Mouse (Mus musculus): Measurements from ENCODE around the gene Ccdc88c. TPM values are rescaled to one million over a fixed set of nuclear protein-coding genes. Genes with fewer than 3 reads are reported as not detected.
A peak's percentile ranks its signal among the peaks of the same experiment; 100 is the strongest.

The Ccdc88c gene
- polyA plus RNA-seq, 1 experiment from 2014 or later: 2.3 TPM

- Histone ChIP-seq H3K9me3 (replicated peaks) (no peaks in the 10 kb centered on the region), H3K4me1 (replicated peaks) (peaks cover 11% of the 10 kb centered on the region), H3K4me2 (no peak overlapping the region), H3K36me3 (no peaks in the 10 kb centered on the region), H3K27me3 (replicated peaks) (peaks cover 40% of the 10 kb centered on the region), H3K27ac (ENCODE audit: poor library complexity, severe bottlenecking) (no peak overlapping the region), H3K9ac (no peak overlapping the region), H3K4me3 (no peak overlapping the region)
- 81% methylated on average over 10 of the region's 10 CpGs for WGBS
- no peak for ATAC-seq (ENCODE audit: insufficient number of reproducible peaks, low FRiP score)
These were observed 43.6 kb downstream of the Ccdc88c start for GRCm38 (mm10) chr12:100985050-100985792.

GRCm38 (mm10) chr12:100983565-100983964 is 45.3 kb downstream of the Ccdc88c start:
- 89% methylated on average over 11 of the region's 11 CpGs for WGBS
- Histone ChIP-seq H3K9ac (no peak overlapping the region), H3K4me1 (replicated peaks) (peaks cover 11% of the 10 kb centered on the region), H3K36me3 (no peaks in the 10 kb centered on the region), H3K4me3 (no peak overlapping the region), H3K27ac (ENCODE audit: poor library complexity, severe bottlenecking) (no peak overlapping the region), H3K4me2 (no peak overlapping the region), H3K27me3 (replicated peaks) (peaks cover 31% of the 10 kb centered on the region), H3K9me3 (replicated peaks) (no peaks in the 10 kb centered on the region)
- ATAC-seq (ENCODE audit: insufficient number of reproducible peaks, low FRiP score): no peak

- Histone ChIP-seq H3K4me1 (replicated peaks) (peaks cover 11% of the 10 kb centered on the region), H3K27ac (ENCODE audit: poor library complexity, severe bottlenecking) (no peak overlapping the region), H3K36me3 (no peaks in the 10 kb centered on the region), H3K9ac (no peak overlapping the region), H3K4me2 (peak overlapping the region; percentile 9; the same call in 1 of the 2 replicates), H3K9me3 (replicated peaks) (no peaks in the 10 kb centered on the region), H3K27me3 (replicated peaks) (peaks cover 22% of the 10 kb centered on the region), H3K4me3 (no peak overlapping the region)
- 43% methylated on average over 8 of the region's 8 CpGs for WGBS
- ATAC-seq (ENCODE audit: insufficient number of reproducible peaks, low FRiP score): 0 out of 2 replicates have a peak, but pooled peaks have one; percentile 39
These were observed 46.6 kb downstream of the Ccdc88c start for GRCm38 (mm10) chr12:100982217-100982616.

GRCm38 (mm10) chr12:100980551-100981008 is 48.3 kb downstream of the Ccdc88c start:
- Histone ChIP-seq H3K36me3 (no peaks in the 10 kb centered on the region), H3K27ac (ENCODE audit: poor library complexity, severe bottlenecking) (no peak overlapping the region), H3K4me1 (replicated peaks) (peaks cover 11% of the 10 kb centered on the region), H3K4me2 (no peak overlapping the region), H3K27me3 (replicated peaks) (peaks cover 26% of the 10 kb centered on the region), H3K9ac (no peak overlapping the region), H3K4me3 (no peak overlapping the region), H3K9me3 (replicated peaks) (no peaks in the 10 kb centered on the region)
- ATAC-seq (ENCODE audit: insufficient number of reproducible peaks, low FRiP score): no peak
- 85% methylated on average over 9 of the region's 9 CpGs for WGBS

GRCm38 (mm10) chr12:100979616-100980015 is 49.2 kb downstream of the Ccdc88c start:
- Histone ChIP-seq H3K4me3 (no peak overlapping the region), H3K9me3 (replicated peaks) (no peaks in the 10 kb centered on the region)

GRCm38 (mm10) chr12:100977958-100978725 is 50.7 kb downstream of the Ccdc88c start:
- Histone ChIP-seq H3K36me3 (no peaks in the 10 kb centered on the region), H3K9ac (no peak overlapping the region), H3K9me3 (replicated peaks) (no peaks in the 10 kb centered on the region), H3K4me3 (no peak overlapping the region), H3K27me3 (replicated peaks) (peaks cover 18% of the 10 kb centered on the region), H3K27ac (ENCODE audit: poor library complexity, severe bottlenecking) (no peak overlapping the region), H3K4me1 (replicated peaks) (peaks cover 22% of the 10 kb centered on the region), H3K4me2 (no peak overlapping the region)
- 64% methylated on average over 15 of the region's 15 CpGs for WGBS
- ATAC-seq (ENCODE audit: insufficient number of reproducible peaks, low FRiP score): no peak

More at GRCm38 (mm10) chr12:100979616-100980015, 49.2 kb downstream of the Ccdc88c start:
- WGBS: 86% methylated on average over 5 of the region's 5 CpGs
- Histone ChIP-seq H3K4me2 (no peak overlapping the region), H3K4me1 (replicated peaks) (peaks cover 11% of the 10 kb centered on the region), H3K27me3 (replicated peaks) (peaks cover 29% of the 10 kb centered on the region), H3K9ac (no peak overlapping the region), H3K27ac (ENCODE audit: poor library complexity, severe bottlenecking) (no peak overlapping the region), H3K36me3 (no peaks in the 10 kb centered on the region)
- no peak for ATAC-seq (ENCODE audit: insufficient number of reproducible peaks, low FRiP score)

GRCm38 (mm10) chr12:100977551-100977950 is 51.3 kb downstream of the Ccdc88c start:
- no peak for ATAC-seq (ENCODE audit: insufficient number of reproducible peaks, low FRiP score)
- Histone ChIP-seq H3K9me3 (replicated peaks) (no peaks in the 10 kb centered on the region), H3K36me3 (no peaks in the 10 kb centered on the region)

GRCm38 (mm10) chr12:100969808-100970207 is 59.0 kb downstream of the Ccdc88c start:
- 54% methylated on average over 7 of the region's 7 CpGs for WGBS

More at GRCm38 (mm10) chr12:100977551-100977950, 51.3 kb downstream of the Ccdc88c start:
- Histone ChIP-seq H3K27me3 (replicated peaks) (peaks cover 18% of the 10 kb centered on the region), H3K4me1 (replicated peaks) (peaks cover 24% of the 10 kb centered on the region), H3K9ac (no peak overlapping the region), H3K27ac (ENCODE audit: poor library complexity, severe bottlenecking) (no peak overlapping the region), H3K4me3 (no peak overlapping the region), H3K4me2 (no peak overlapping the region)

GRCm38 (mm10) chr12:100967383-100967782 is 61.5 kb downstream of the Ccdc88c start:
- Histone ChIP-seq H3K4me2 (no peak overlapping the region), H3K27ac (ENCODE audit: poor library complexity, severe bottlenecking) (no peak overlapping the region), H3K4me1 (replicated peaks) (peaks cover 9% of the 10 kb centered on the region), H3K36me3 (no peaks in the 10 kb centered on the region), H3K4me3 (no peak overlapping the region), H3K9ac (no peak overlapping the region), H3K27me3 (replicated peaks) (peaks cover 39% of the 10 kb centered on the region), H3K9me3 (replicated peaks) (no peaks in the 10 kb centered on the region)
- 90% methylated on average over 12 of the region's 12 CpGs for WGBS
- ATAC-seq (ENCODE audit: insufficient number of reproducible peaks, low FRiP score): no peak

More at GRCm38 (mm10) chr12:100969808-100970207, 59.0 kb downstream of the Ccdc88c start:
- H3K4me3 ChIP-seq: no peak overlapping the region
- H3K9me3 ChIP-seq (replicated peaks): no peaks in the 10 kb centered on the region
- no peaks in the 10 kb centered on the region for H3K36me3 ChIP-seq
- no peak for ATAC-seq (ENCODE audit: insufficient number of reproducible peaks, low FRiP score)
- no peak overlapping the region for H3K4me2 ChIP-seq
- no peak overlapping the region for H3K9ac ChIP-seq
- peaks cover 28% of the 10 kb centered on the region for H3K27me3 ChIP-seq (replicated peaks)
- peaks cover 21% of the 10 kb centered on the region for H3K4me1 ChIP-seq (replicated peaks)
- H3K27ac ChIP-seq (ENCODE audit: poor library complexity, severe bottlenecking): no peak overlapping the region

GRCm38 (mm10) chr12:100966253-100966652 is 62.6 kb downstream of the Ccdc88c start:
- Histone ChIP-seq H3K4me3 (no peak overlapping the region), H3K27me3 (replicated peaks) (peaks cover 47% of the 10 kb centered on the region), H3K9me3 (replicated peaks) (no peaks in the 10 kb centered on the region), H3K9ac (no peak overlapping the region), H3K4me2 (no peak overlapping the region), H3K36me3 (no peaks in the 10 kb centered on the region), H3K27ac (ENCODE audit: poor library complexity, severe bottlenecking) (no peak overlapping the region), H3K4me1 (replicated peaks) (peaks cover 9% of the 10 kb centered on the region)
- no peak for ATAC-seq (ENCODE audit: insufficient number of reproducible peaks, low FRiP score)
- WGBS: 60% methylated on average over 9 of the region's 9 CpGs

- peaks cover 7% of the 10 kb centered on the region for H3K4me1 ChIP-seq (replicated peaks)
- no peak overlapping the region for H3K27ac ChIP-seq (ENCODE audit: poor library complexity, severe bottlenecking)
- H3K36me3 ChIP-seq: no peaks in the 10 kb centered on the region
- no peak for ATAC-seq (ENCODE audit: insufficient number of reproducible peaks, low FRiP score)
- no peak overlapping the region for H3K4me3 ChIP-seq
- WGBS: 62% methylated on average over 3 of the region's 3 CpGs
- peaks cover 55% of the 10 kb centered on the region for H3K27me3 ChIP-seq (replicated peaks)
- H3K9ac ChIP-seq: no peak overlapping the region
- H3K4me2 ChIP-seq: no peak overlapping the region
- no peaks in the 10 kb centered on the region for H3K9me3 ChIP-seq (replicated peaks)
These were observed 63.6 kb downstream of the Ccdc88c start for GRCm38 (mm10) chr12:100965298-100965697.

Data from heart, embryonic 12.5 days (tissue).